Mouse (Mus musculus) CH12.LX (cell line): ENCODE data around the gene Iqcn. TPM values are rescaled to one million over a fixed set of nuclear protein-coding genes. Genes with fewer than 3 reads are reported as not detected.

Experiments used
- DNase-seq: peaks from one replicate; pipeline ENCODE4 v3.0.0-alpha.2; 2013; ENCODE audit errors: extremely low read depth
- H3K27ac ChIP-seq: 2 replicates; pipeline ENCODE4 v1.5.1; 2012; ENCODE audit warnings: low read depth, mild to moderate bottlenecking, control low read depth, moderate library complexity; ENCODE audit not compliant: insufficient read depth
- H3K27me3 ChIP-seq: replicated peaks from 2 replicates; pipeline ENCODE3; 2012; ENCODE audit warnings: inconsistent platforms
- H3K36me3 ChIP-seq, 2 experiments: replicated peaks in 1 of 2; 2 replicates each; pipeline versions ENCODE3 to v1.6.1; 2012; ENCODE audit warnings: inconsistent platforms in 1 of 2, low read length in 1 of 2, mild to moderate bottlenecking in 1 of 2, mixed read lengths in 1 of 2, moderate library complexity in 1 of 2; ENCODE audit not compliant: control insufficient read depth in 1 of 2, insufficient read depth in 1 of 2
- H3K4me1 ChIP-seq, 2 experiments: 2 replicates each; pipeline ENCODE4 v1.6.1; 2012; ENCODE audit warnings: inconsistent platforms in 1 of 2, moderate library complexity in 1 of 2; ENCODE audit not compliant: insufficient read depth in 2 of 2, control insufficient read depth in 1 of 2
- H3K4me2 ChIP-seq: 2 replicates; pipeline ENCODE4 v1.6.1; 2012; ENCODE audit warnings: low read depth, mild to moderate bottlenecking, control low read depth; ENCODE audit not compliant: poor library complexity, insufficient read depth, severe bottlenecking
- H3K4me3 ChIP-seq, 3 experiments: fragments of 150-350 bp in 1 of 3; sonication (generic) in 1 of 3; replicated peaks in 1 of 3; 2 replicates each; pipeline versions ENCODE3 to v1.5.1; 2011 to 2012; ENCODE audit warnings: low read depth in 2 of 3, low read length in 2 of 3, mild to moderate bottlenecking in 2 of 3, moderate library complexity in 2 of 3, control low read depth in 1 of 3, improper control_type of control experiment in 1 of 3, inconsistent platforms in 1 of 3, mixed read lengths in 1 of 3; ENCODE audit not compliant: poor library complexity in 1 of 3
- H3K79me2 ChIP-seq: replicated peaks from 2 replicates; pipeline ENCODE4 v1.6.1; 2012; ENCODE audit warnings: mild to moderate bottlenecking, moderate library complexity; ENCODE audit not compliant: control insufficient read depth, poor library complexity, insufficient read depth, severe bottlenecking; ENCODE audit errors: extremely low read depth
- H3K9ac ChIP-seq: 2 replicates; pipeline ENCODE4 v1.6.1; 2012; ENCODE audit warnings: low read depth, mild to moderate bottlenecking, control low read depth, moderate library complexity; ENCODE audit not compliant: insufficient read depth
- H3K9me3 ChIP-seq: replicated peaks from 2 replicates; pipeline ENCODE3; 2012; ENCODE audit warnings: low read length, inconsistent platforms, mixed read lengths
- BHLHE40 ChIP-seq: IDR thresholded peaks from 2 replicates; pipeline ENCODE4 v1.6.1; 2011; ENCODE audit warnings: mild to moderate bottlenecking, low read depth, low read length, improper control_type of control experiment
- CTCF ChIP-seq, 2 experiments: IDR thresholded peaks in 1 of 2; conservative IDR thresholded peaks in 1 of 2; 2 replicates each; pipeline ENCODE4 v1.5.1; 2011 to 2012; ENCODE audit warnings: low read depth in 2 of 2, low read length in 2 of 2, improper control_type of control experiment in 1 of 2, inconsistent platforms in 1 of 2, mild to moderate bottlenecking in 1 of 2, moderate library complexity in 1 of 2
- IRF4 ChIP-seq: IDR thresholded peaks from 2 replicates; pipeline ENCODE4 v1.6.1; 2014; ENCODE audit warnings: low read depth, mild to moderate bottlenecking, inconsistent platforms, low read length, improper control_type of control experiment
- JUND ChIP-seq: conservative IDR thresholded peaks from 2 replicates; pipeline ENCODE4 v1.6.1; 2011; ENCODE audit warnings: low read depth, low read length, improper control_type of control experiment
- MAFK ChIP-seq: IDR thresholded peaks from 2 replicates; pipeline ENCODE4 v1.6.1; 2011; ENCODE audit warnings: low read length, improper control_type of control experiment; ENCODE audit not compliant: insufficient replicate concordance
- MAZ ChIP-seq: IDR thresholded peaks from 2 replicates; pipeline ENCODE4 v1.6.1; 2012; ENCODE audit warnings: low read depth, mild to moderate bottlenecking, inconsistent platforms, low read length, improper control_type of control experiment, moderate library complexity
- MEF2A ChIP-seq: IDR thresholded peaks from 2 replicates; pipeline ENCODE4 v1.6.1; 2014; ENCODE audit warnings: low read depth, mild to moderate bottlenecking, inconsistent platforms, low read length, improper control_type of control experiment, borderline replicate concordance
- MYC ChIP-seq: IDR thresholded peaks from 2 replicates; pipeline ENCODE4 v1.6.1; 2011; ENCODE audit warnings: low read depth, mild to moderate bottlenecking, improper control_type of control experiment, low read length
- NELFE ChIP-seq: IDR thresholded peaks from 2 replicates; pipeline ENCODE4 v1.6.1; 2011; ENCODE audit warnings: low read depth, low read length, improper control_type of control experiment
- POLR2A ChIP-seq: IDR thresholded peaks from 2 replicates; pipeline ENCODE4 v1.6.1; 2011; ENCODE audit warnings: low read depth, mild to moderate bottlenecking, improper control_type of control experiment, low read length
- POLR2AphosphoS2 ChIP-seq: IDR thresholded peaks from 2 replicates; pipeline ENCODE4 v1.6.1; 2011; ENCODE audit warnings: low read depth, low read length, improper control_type of control experiment
- TCF12 ChIP-seq: IDR thresholded peaks from 2 replicates; pipeline ENCODE4 v1.6.1; 2014; ENCODE audit warnings: low read depth, mild to moderate bottlenecking, inconsistent platforms, low read length, improper control_type of control experiment
- USF1 ChIP-seq: IDR thresholded peaks from 2 replicates; pipeline ENCODE4 v1.6.1; 2014; ENCODE audit warnings: low read depth, mild to moderate bottlenecking, inconsistent platforms, low read length, improper control_type of control experiment
- ZKSCAN1 ChIP-seq: IDR thresholded peaks from 2 replicates; pipeline ENCODE4 v1.6.1; 2012; ENCODE audit warnings: low read depth, inconsistent platforms, low read length, improper control_type of control experiment, borderline replicate concordance
- ZNF384 ChIP-seq: IDR thresholded peaks from 2 replicates; pipeline ENCODE4 v1.6.1; 2012; ENCODE audit warnings: low read depth, low read length, improper control_type of control experiment, inconsistent platforms
- dilution Hi-C: fragments of 300-500 bp; cut with MboI; formaldehyde crosslinking; loops from 2 replicates; pipeline ENCODE4 v1.14.3; 2020; ENCODE audit warnings: low sequenced_read_pairs; ENCODE audit not compliant: extremely low pct_unique_long_range_greater_than_20kb, extremely low pct_ligation_motif_present
- in situ Hi-C: fragments of 300-500 bp; cut with MboI; formaldehyde crosslinking; loops from 3 replicates; pipeline ENCODE4 v1.14.3; 2019; ENCODE audit warnings: low sequenced_read_pairs, low pct_ligation_motif_present, low pct_unique_long_range_greater_than_20kb, mixed read lengths
- polyA plus RNA-seq: library from polyadenylated mRNA; unstranded; fragments of >175 nt; gene quantifications from 2 replicates; pipeline ENCODE4 v1.2.1, GENCODE M21; 2012; ENCODE audit warnings: low read depth; ENCODE audit not compliant: insufficient read length
- total RNA-seq, 2 experiments: library from RNA; depleted of rRNA; stranded (reverse); fragments of 300-350 nt in 1 of 2; fragments of >200 nt in 1 of 2; gene quantifications; 2 replicates each; pipeline ENCODE4 v1.2.3; 2012 to 2014

Gene Iqcn
- total and polyA plus RNA-seq, 3 experiments, result 0.07 TPM; not detected in 2

DNA sequence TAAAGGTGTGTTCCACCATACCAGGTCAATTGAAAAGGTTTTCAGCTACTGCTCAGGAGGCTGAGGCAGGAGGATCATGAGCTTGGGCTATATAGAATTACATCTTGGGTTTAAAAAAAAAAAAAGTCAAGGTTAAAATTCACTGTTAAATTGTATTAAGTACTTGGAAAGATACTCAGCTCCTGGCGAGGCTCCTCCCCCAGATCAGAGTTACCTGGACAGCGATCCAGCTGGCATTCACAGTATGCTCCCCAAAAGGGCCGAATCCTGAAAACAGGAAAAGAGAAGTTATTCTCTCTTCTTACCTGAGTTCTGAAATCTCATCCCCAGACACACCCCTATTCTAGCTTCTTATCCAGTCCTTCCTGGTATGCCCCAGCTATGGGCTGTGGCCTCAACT, 46.0 kb upstream of the Iqcn start:
- Histone ChIP-seq H3K9me3 (no peaks in the 10 kb centered on the region), H3K27ac (no peak overlapping the region), H3K9ac (no peak overlapping the region), H3K79me2 (peaks cover 12% of the 10 kb centered on the region; the same call in 1 of the 2 replicates), H3K4me3 (no peak overlapping the region), H3K27me3 (no peaks in the 10 kb centered on the region), H3K4me1 (peaks cover 10 to 64% of the 10 kb centered on the region in 2 experiments)
- in situ Hi-C loops (no loop called here), dilution Hi-C loops (no loop called here)
- no peak for DNase-seq
- TF ChIP-seq IRF4, result no peak
- TF ChIP-seq TCF12, result no peak
- no peak for TF ChIP-seq ZKSCAN1
- TF ChIP-seq, all 38 proteins: peak for 0
- no peak overlapping the region for H3K4me2 ChIP-seq
- H3K36me3 ChIP-seq, result peaks cover 6 to 46% of the 10 kb centered on the region in 2 experiments

DNA sequence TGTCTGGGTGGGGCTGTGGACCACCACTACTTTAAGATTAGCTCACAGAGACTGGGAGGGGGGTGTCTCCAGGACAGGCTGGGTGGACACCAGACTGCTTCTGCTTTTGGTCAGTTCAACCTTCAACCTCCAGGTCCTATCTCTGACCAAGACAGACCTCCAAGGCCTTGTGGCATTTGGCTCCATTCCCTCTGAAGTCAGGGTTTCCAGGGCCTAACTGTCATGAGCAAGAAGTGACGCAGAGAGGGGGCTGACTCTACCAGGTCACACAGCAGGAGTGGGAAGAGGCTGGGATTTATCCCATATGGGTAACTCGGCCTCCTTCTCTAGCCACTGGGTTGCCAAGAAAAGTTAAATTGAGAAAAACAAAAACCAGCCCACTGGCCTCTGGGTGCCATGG, 45.5 kb upstream of the Iqcn start:
- Histone ChIP-seq H3K36me3 (peaks cover 4 to 41% of the 10 kb centered on the region in 2 experiments), H3K4me3 (no peak overlapping the region), H3K4me2 (no peak overlapping the region), H3K4me1 (peaks cover 10 to 64% of the 10 kb centered on the region in 2 experiments), H3K79me2 (peaks cover 12% of the 10 kb centered on the region; the same call in 1 of the 2 replicates), H3K9ac (no peak overlapping the region), H3K27ac (no peak overlapping the region), H3K27me3 (no peaks in the 10 kb centered on the region), H3K9me3 (no peaks in the 10 kb centered on the region)
- TF ChIP-seq CTCF (conservative IDR thresholded peaks at IDR 0.05 in 1 of 2, IDR thresholded peaks at IDR 0.05 in 1 of 2; ENCODE audit: low read depth in 2 of 2, low read length in 2 of 2) (no peak), POLR2A (no peak), BHLHE40 (no peak), MAZ (no peak), MEF2A (no peak), JUND (no peak), POLR2AphosphoS2 (no peak), ZNF384 (no peak), MYC (no peak), IRF4 (no peak), USF1 (no peak), MAFK (no peak), NELFE (no peak)
- in situ Hi-C loops (no loop called here), dilution Hi-C loops (no loop called here)
- no peak for DNase-seq
